Mouse (Mus musculus) heart, postnatal 14 days (tissue): ENCODE data around the gene Irx6. TPM values are rescaled to one million over a fixed set of nuclear protein-coding genes. Genes with fewer than 3 reads are reported as not detected.

Experiments used
- DNase-seq, 2 experiments: peaks; one replicate each; pipeline ENCODE4 v3.0.0; 2021 to 2022
- intact Hi-C: fragments of 180-260 bp; cut with DNase I; formaldehyde crosslinking; loops from one replicate; pipeline ENCODE4 v1.15.1; 2025
- long read RNA-seq, 2 experiments: library from polyadenylated mRNA; stranded (forward); transcript quantifications; one replicate each; pipeline ENCODE4 v2.0.0; 2021
- total RNA-seq, 2 experiments: library from RNA; stranded (reverse); gene quantifications; 2 replicates each; pipeline ENCODE4 v1.2.3; 2021

Irx6 gene
- total RNA-seq: not detected
- long read RNA-seq, experiment 1: 0 reads
- long read RNA-seq, experiment 2: 0 reads

DNA sequence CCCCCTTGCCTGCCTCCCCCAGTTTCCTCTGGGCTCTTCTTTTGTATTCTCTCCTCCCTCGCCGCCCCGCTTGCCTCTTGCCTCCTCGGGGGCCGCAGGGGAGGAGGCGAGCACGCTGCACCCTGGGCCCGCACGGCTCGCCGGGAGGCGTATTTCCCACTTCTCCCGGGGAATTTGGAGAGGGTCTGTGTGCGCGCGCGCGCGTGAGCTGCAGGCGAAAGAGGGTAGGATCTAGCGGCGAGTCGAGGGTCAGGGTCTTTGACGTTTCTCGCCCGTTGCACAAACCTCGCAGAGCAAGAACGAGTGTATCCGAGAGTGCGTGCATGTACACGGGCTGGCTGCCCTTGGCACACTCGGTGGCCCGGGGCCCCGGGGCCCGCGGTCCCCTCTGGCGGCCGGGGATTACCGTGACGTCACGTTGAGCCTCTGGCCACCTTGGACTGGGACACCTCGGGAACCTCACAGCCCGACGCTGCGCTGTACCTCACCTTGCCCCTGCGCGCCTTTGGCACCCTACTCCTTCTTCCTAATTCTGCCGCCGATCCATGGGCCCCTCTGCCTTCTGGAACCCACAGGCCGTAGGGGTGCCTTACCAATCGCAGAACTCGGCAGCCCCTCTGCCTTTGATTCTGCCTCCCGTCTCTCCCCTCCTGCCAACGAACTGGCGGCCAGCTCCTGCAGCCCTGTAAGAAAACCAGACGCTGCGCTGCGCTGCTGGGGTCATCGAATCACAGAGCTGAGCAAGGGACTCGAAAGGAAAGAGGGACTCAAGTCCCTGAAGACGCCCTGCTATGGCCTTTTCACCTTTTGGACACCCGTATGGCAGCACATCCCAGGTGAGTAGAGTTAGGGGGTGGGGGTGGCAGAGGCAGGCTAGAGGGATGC, at the start of gene Irx6:
Gene Irx6, plus strand, starts transcription at position 45 of the 885 bp plus-strand sequence.
- DNase-seq: peak in 1 of 2 experiments; percentile 9
- intact Hi-C loops: loop anchor here (5.0 kb wide), 1 partner anchor 307 kb away; no protein-coding TSS in a partner anchor

DNA sequence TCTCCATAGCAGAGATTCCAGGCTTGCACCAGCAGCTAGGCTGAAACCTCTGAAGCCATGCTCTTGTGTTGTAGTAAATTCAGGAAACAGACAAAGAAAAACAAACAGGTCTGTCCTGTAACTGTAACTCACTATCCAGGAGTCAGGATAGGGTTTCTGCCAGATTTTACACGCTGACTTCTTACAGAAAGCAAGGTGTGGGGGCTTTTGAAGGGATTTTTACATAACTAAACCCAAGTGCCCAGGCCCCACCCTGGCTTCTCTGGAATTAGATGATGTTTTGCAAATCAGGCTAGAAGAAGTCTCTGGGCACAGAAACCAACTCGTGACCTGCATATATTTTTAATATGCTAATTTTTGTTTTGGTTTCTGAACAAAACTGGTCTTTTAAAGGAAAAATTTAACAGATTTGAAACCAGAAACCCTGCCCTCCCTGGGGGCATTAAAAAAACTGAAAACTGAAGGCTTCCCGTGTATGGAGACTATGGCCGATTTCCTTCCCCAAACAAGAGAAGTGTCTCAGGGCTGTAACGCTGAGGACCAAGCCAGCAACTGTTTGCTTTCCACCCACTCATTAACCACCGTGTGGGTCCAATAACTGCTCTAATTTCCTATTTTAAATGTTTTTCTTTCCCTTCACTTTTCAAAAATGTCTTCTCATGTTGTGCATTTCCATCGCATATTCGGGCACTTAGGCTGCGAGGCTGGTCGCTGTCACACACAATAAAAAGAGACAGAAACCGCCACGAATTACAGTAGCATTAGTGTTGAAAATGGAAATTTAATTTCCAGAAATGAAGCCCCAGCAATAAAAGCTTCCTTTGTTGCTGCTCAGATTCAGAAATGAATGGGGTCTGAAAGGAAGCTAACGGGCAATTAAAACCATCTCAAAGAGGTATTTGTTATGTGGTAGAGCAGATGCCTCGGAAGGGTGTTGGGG, 45.1 kb upstream of the Irx6 start:
- intact Hi-C loops: no loop called here
- DNase-seq: no peak

DNA sequence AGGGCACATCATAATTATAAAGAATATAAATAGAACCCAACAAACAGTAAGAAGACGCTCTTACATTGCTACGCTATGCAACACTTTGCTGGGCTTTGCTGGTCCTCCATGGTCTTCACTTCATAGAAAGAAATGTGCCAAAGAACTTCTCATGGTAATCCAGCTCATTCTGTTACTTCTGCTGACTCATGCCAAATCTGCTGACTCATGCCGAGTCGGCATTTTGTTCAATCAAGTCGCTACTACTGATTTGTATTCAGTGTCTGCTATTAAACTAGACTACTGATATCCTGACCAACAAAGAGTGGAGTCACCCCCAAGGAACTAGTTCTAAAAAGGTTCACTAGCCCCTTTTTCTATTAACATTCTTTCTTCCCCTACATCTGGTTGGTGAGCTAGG, 40.9 kb upstream of the Irx6 start:
- intact Hi-C loops: no loop called here
- DNase-seq: no peak

DNA sequence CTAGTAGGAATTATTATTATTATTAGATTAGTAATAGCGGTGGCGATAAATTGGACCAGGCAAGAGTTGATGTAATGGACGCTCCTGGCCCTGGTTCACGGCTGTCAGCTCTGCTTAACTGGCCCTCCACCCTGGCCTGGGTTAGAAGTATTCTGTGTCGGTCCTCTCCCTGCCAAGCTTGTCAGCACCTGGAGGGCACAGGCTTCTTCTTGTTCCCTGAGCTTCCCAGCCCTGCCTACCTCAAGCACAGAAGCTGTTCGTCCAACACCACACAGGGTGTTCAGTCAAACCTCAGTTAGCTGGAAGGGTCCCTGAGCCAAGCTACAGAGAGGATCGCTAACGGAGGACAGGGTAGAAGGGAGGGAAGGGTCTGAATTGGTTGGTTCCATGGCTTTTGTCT, 33.3 kb upstream of the Irx6 start:
- no peak for DNase-seq
- intact Hi-C loops: no loop called here

DNA sequence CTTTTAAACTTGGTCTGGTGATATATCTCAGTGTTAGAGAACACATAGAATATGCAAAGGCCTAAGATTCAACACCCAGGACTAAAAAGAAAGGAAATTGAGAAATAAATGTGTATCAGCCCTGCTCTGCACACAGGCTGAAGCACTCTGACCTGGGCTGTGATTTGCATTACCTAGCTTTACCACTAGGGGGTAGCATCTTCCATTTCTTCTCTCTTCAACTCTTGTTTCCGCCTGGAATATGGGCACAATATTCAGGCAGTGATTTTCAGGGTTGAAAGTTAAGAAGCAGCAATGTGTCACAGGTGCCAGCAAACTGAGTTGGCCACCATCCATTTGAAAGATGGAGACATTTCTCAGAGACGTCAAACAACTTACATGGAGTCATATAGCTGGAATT, 27.5 kb upstream of the Irx6 start:
- intact Hi-C loops: loop anchor here (2.0 kb wide), 1 partner anchor 74 kb away; no protein-coding TSS in a partner anchor

DNA sequence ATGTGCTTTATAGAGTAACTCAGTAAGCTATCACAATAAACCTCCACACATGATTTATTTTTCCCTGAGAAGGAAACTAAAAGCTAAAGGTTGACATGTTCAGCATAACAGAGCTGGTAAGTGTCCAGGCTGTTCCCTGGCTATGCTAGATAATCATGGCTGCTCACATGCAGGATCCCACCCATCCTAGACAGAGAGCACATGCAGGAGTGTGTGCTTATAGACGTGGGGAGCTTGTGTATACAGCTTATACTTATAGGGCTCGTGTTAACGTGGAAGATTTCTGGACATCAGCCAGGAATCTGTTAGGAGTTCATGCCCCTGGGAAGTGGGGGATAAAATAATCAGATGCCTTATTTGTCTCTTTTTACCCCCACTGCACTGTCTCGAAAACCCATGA, 9.9 kb upstream of the Irx6 start:
- intact Hi-C loops: no loop called here

More for the DNA sequence above, 27.5 kb upstream of the Irx6 start:
- peak; percentile 6 to 27 for DNase-seq

DNA sequence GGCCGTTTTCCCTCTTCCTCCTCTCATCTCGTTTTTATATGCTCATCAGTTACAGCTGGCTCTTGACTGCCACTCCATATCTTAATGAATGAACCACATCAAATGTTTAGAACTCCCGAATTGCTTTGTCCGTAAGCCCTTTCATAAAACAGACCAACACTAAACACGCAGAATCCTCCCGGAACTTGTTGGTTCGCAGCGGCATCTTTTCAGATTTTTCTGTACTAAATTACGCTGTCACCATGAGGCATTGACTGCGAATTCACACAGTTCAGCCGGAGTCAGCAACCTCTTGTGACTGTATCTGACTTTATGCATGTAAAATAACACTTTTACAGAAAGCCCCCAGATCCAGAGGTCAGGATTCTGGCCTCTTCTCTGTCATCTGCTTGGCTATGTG, 3.9 kb upstream of the Irx6 start:
- intact Hi-C loops: loop anchor here (5.0 kb wide), 1 partner anchor 303 kb away; no protein-coding TSS in a partner anchor
- DNase-seq: no peak

More for the DNA sequence above, 9.9 kb upstream of the Irx6 start:
- DNase-seq: no peak

DNA sequence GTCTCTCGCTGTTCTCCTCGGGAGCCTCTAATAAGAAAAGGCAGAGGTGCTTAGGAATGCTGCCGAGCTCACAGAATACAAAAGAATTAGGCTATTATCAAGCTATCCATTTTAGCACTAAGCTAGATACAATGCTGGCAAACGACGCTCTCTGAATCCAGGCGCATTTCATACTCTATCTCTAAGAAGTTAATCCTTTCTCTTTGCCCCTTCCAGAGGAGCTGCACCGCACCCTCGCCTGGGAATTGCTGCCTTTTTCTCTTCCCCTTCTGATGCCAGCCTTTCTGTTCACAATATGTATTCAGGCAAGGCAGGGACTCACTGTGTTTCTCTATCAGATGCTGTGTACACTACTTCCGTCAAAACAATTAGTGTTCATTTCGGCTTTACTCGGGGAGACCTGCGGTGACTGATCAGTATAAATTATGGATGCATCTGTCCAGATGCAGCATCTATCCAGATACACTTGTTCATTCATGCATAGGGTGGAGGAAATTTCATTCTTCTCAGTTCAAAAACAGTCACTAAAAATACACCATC, 3.4 kb upstream of the Irx6 start:
- intact Hi-C loops: loop anchor here (5.0 kb wide), 1 partner anchor 303 kb away; no protein-coding TSS in a partner anchor

DNA sequence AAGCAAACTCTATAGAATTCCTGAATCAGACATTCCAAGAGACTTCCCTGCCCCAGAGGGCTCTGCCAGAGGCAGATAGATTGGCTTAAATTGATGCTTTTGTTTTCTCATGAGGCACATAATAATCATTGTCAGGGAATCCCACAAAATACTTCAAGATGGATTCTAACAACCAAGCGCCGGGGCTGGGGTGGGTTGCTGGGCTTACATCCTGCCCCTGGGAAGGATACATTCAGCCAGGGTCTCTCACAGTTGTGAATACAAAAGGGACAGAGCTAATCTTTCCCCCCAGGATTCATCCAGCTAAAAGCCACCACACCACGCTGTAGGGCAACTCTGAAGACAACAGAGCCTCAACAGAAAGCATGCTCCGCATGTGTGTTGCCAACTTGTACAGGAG, 2.2 kb upstream of the Irx6 start:
- DNase-seq: no peak
- intact Hi-C loops: loop anchor here (5.0 kb wide), 1 partner anchor 305 kb away; no protein-coding TSS in a partner anchor

More for the DNA sequence above, 3.4 kb upstream of the Irx6 start:
- DNase-seq: no peak

DNA sequence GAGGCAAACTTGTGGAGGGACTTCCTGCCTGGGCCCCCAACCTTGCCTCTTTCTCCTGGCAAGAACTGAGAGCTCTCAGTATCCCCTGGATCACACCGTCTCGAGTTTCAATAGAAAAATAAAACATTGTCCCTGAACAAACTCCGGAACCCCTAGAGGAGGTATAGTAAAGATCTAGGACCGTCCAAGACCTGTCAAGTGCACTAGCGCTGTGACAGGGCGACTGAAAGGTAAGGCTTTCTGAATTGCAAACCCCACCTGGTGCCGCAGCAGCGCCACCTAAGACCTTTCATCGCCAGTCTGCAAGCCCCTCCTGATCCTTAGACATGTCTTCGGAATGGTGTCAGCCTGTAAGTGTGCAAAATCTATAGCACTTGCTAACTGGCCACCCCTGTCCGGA, 987 bp upstream of the Irx6 start:
- DNase-seq: no peak
- intact Hi-C loops: loop anchor here (5.0 kb wide), 1 partner anchor 306 kb away; no protein-coding TSS in a partner anchor

DNA sequence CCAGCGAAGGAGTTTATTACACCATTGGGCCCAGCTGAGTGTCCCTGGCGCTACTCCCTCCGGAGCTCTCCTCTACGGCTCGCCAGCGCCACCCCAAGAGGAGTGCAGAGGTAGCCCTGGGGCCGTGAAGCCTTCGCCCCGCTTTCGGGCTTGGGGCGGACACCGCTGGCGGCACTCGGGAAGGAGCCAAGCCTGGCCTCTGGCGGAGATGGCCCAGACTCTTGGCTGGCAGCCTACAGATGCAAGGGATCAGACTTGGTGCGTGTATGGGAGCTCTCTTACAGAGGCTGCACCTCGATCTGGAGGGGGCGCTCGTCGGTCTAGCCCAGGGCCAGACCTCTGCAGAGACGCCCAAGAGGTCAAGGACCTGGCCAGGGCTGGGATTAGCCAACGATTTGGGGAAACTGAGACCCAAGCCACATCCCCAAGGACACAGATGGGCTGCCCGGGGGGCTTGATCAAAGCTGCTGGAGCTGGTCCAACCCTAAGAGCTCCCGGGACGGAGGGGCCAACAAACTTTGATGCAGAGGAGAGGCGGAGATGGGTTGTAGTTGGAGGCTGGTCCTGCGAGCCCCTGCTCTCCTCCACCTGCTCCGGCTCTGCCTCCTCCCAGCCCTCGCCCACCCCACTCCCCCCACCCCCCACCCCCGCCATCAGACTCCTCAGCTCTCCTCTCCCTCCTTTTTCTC, 389 bp upstream of the Irx6 start:
- intact Hi-C loops: loop anchor here (5.0 kb wide), 1 partner anchor 306 kb away; no protein-coding TSS in a partner anchor
- DNase-seq: peak; percentile 55 to 69

DNA sequence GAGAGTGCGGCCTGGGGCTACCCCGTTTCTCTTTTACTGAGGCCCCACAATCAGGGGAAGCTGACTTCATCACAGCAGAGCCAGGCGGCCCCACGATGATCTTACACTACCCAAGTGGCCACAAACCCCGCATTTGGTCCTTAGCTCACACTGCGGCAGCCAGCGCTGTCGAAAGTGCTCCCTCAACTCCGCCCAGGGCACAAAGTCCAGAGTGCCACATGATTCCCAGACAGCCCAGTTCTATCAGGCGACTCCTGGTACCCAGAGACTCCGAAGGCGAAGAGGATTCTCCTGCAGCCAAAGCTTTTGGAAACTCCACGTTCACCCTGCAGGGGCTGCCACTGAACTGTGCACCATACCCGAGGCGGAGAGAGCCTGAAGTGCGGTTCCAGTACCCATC, 4.3 kb downstream of the Irx6 start:
- intact Hi-C loops: no loop called here
- no peak for DNase-seq

DNA sequence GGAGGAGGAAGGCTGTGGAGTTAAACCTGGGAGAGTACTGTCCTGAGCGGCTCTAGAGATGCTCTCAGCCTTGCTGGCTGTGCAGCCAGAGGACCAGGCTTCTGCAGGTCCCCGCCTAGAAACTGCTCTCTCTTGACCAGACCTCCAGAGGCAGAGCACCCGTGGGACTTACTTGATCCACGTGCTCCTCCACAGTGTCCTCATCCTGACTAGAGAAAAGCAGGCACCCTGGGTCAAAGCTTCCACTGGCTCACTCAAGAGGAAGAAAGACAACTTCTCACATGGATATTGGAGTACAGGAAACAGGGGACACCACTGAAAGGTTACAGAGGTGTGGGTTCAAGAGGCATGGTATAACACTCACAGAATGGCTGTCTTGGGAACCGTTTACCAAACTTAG, 23.3 kb downstream of the Irx6 start:
- no peak for DNase-seq
- intact Hi-C loops: no loop called here

DNA sequence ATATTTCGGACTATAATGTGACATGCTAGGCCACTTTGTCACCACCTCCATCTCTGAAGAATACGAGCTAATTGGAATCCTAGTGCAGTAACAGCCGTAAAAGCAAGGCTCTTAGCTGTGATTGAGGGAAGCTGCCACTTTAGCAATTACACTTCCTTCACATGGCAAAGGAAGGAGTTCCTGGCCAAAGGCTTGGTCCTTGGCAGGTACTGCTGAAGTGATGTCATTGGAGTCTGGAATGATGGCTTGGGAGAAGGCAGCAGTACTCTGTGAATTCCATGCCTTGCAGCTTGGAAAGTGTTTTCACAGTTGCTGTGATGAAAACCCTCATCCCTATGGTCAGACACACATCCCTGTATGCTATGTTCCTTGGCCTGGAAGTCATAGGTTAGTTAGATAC, 24.3 kb downstream of the Irx6 start:
- intact Hi-C loops: no loop called here
- peak in 1 of 2 experiments; percentile 22 for DNase-seq

DNA sequence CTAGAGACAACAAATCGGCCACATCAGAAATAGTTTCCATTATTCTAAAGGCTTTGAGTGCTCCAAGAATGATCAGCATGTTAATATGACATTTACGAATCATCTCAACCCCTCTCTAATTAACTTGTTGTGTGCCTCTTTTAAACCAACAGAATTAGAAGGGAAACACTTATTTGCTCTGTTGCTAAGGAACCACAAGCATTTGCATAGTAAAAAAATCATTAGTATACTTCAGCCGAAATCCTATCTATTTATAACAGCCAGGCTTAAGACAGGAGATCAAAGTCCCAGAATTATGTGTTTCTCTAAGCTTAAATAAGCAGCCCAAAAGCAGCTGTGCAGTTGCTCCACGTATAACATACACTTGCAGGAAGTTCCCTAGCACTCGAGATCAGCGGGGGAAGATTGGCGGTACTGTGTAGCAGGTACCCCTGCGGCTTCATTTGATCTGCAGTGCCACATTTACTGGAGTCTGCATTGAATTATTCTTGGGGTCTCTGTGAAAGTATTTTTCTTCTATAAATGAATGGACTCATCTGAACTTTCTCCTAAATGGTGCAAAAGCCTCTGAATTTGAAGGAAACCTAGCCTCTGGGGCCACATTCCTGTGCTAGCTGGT, 25.9 kb downstream of the Irx6 start:
- no peak for DNase-seq
- intact Hi-C loops: no loop called here

DNA sequence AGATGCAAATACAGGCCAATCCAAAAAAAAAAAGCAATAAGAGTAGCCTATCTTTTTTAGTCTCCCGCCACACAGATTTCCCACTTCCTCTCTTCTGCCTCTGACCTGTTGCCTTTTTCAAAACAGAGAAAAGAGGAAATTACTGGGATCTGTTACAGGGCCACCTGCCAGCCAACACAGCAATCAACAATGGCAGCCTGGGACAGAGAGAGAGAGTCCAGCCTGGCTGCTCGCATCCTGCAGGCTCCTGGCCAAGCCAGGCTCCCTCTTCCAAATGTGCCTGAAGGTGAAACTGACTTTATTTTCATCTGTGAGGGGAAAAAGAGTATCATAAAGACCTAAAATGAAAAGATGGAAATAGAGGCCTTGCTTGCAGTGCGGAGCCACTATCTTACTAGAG, 29.3 kb downstream of the Irx6 start:
- peak; percentile 43 for DNase-seq

DNA sequence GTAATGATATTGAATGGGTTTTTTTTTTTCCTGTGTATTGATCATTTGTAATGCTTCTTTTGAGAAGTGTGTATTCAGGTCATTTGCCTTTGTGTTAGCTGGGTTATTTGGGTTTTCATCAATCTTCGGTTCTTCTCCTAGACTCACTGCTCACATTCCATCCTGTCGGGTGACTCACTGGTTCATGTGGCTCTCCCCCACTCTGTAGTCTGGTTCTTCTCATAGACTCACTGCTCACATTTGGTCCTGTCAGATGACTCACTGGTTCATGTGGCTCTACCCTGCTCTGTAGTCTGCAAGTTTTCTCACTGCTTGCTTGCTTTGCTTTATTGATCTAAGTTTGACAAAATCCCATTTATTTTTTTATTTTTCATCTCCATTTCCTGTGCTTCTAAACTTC, 32.2 kb downstream of the Irx6 start:
- DNase-seq: no peak
- intact Hi-C loops: no loop called here

More for the DNA sequence above, 29.3 kb downstream of the Irx6 start:
- intact Hi-C loops: no loop called here

DNA sequence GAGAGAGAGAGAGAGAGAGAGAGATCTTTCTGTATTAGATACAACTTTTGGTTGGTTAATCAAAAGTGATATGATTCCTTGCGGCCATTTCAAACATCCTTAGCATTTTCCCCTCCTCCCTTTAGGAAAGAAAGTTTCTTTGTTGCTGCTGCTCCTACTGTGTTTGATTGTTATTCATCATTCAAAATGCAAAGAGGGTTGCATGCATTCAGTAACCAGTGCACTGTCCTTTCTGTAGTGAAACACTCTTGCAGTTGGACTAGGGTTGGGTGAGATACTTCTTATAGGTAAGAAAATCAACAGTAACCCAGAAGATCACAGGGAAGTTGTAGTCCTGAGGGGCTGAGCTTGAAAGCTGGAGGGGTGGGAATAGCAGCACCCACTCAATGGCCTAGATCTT, 39.2 kb downstream of the Irx6 start:
- intact Hi-C loops: no loop called here

DNA sequence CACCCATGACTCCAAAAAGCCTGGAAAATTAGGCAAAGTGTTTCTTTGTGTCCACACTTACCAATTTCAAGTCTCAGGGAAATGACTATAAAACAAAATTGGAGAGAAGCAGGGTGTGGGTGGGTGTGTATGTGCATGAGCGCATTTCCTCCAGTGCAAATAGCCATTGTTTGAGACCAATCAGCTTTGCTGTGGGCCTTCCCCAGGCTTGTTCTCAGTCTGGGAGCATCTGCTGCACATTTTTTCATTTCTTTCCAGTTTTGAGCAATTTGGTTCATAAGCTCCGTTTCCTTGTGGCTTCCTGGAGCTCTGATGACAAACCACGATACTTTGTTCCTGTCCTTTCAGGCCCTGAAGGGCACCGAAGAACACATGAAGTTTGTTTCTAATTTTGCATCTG, 43.3 kb downstream of the Irx6 start:
- DNase-seq: no peak
- intact Hi-C loops: no loop called here

More for the DNA sequence above, 39.2 kb downstream of the Irx6 start:
- no peak for DNase-seq
